Mouse (Mus musculus) lung, embryonic 14.5 days (tissue): Measurements from ENCODE around the gene Ccser1. TPM values are rescaled to one million over a fixed set of nuclear protein-coding genes. Genes with fewer than 3 reads are reported as not detected.

Experiments used
- ATAC-seq: fragments of 200-750 bp; cut with Nextera tagmentation; 2 replicates; pipeline ENCODE4 v1.8.0; 2017; ENCODE audit warnings: mild to moderate bottlenecking, moderate TSS enrichment, moderate library complexity; ENCODE audit not compliant: insufficient read depth
- DNase-seq: peaks from one replicate; pipeline ENCODE4 v3.0.0-alpha.2; 2015
- H3K27ac ChIP-seq: fragments of 300-500 bp; sonication (generic); 2 replicates; pipeline ENCODE4 v1.5.1; 2014; ENCODE audit warnings: low read depth, mild to moderate bottlenecking, moderate library complexity
- H3K27me3 ChIP-seq: fragments of 300-500 bp; sonication (generic); 2 replicates; pipeline ENCODE4 v1.6.1; 2014; ENCODE audit warnings: low read length, control low read depth; ENCODE audit not compliant: insufficient read depth
- H3K36me3 ChIP-seq: fragments of 300-500 bp; sonication (generic); 2 replicates; pipeline ENCODE4 v1.6.1; 2014; ENCODE audit warnings: control low read depth; ENCODE audit not compliant: insufficient read depth
- H3K4me1 ChIP-seq: fragments of 300-500 bp; sonication (generic); 2 replicates; pipeline ENCODE4 v1.6.1; 2014; ENCODE audit warnings: antibody characterized with exemption, control low read depth; ENCODE audit not compliant: insufficient read depth
- H3K4me2 ChIP-seq: fragments of 300-500 bp; sonication (generic); 2 replicates; pipeline ENCODE4 v1.6.1; 2014; ENCODE audit warnings: mild to moderate bottlenecking
- H3K4me3 ChIP-seq: fragments of 300-500 bp; sonication (generic); 2 replicates; pipeline ENCODE4 v1.5.1; 2014; ENCODE audit warnings: low read depth, low read length
- H3K9ac ChIP-seq: fragments of 300-500 bp; sonication (generic); 2 replicates; pipeline ENCODE4 v1.6.1; 2014
- H3K9me3 ChIP-seq: fragments of 300-500 bp; sonication (generic); 2 replicates; pipeline ENCODE4 v1.6.1; 2016; ENCODE audit warnings: low read depth, low read length, control low read depth
- CTCF ChIP-seq: IDR thresholded peaks from 2 replicates; pipeline ENCODE4 v1.5.1; 2016; ENCODE audit warnings: antibody characterized with exemption, low read depth
- WGBS: fragments of 180-500 bp; shearing (Covaris S2); extraction: QIAGEN DNeasy Blood & Tissue Kit; methylation state at CpG from one replicate; pipeline ENCODE4 v1.1.7; 2014; 5-methylcytosine and 5-hydroxymethylcytosine counted together
- polyA plus RNA-seq: library from polyadenylated mRNA; unstranded; fragments of >200 nt; fragmentation: Nextera tagmentation; extraction: Ambion mirVana; gene quantifications from 2 replicates; pipeline ENCODE4 v1.2.1, GENCODE M21; 2014

Ccser1 gene
- polyA plus RNA-seq, 1 experiment from 2014 or later, result 8.9 TPM

GRCm38 (mm10) chr6:62221856-62222255, 1041.7 kb downstream of the Ccser1 start:
- Histone ChIP-seq H3K9ac (no peak overlapping the region), H3K27ac (no peak overlapping the region), H3K4me2 (no peak overlapping the region), H3K4me3 (no peak overlapping the region), H3K9me3 (no peaks in the 10 kb centered on the region), H3K36me3 (no peaks in the 10 kb centered on the region), H3K27me3 (no peaks in the 10 kb centered on the region), H3K4me1 (no peaks in the 10 kb centered on the region)
- no peak for TF ChIP-seq CTCF
- ATAC-seq, result no peak; the same call in 1 of the 2 replicates
- 47% methylated on average over 1 of the region's 1 CpGs for whole genome bisulfite sequencing
- peak; percentile 9 for DNase-seq

GRCm38 (mm10) chr6:62263899-62264298, 1083.8 kb downstream of the Ccser1 start:
- Histone ChIP-seq H3K27ac (no peak overlapping the region), H3K27me3 (no peaks in the 10 kb centered on the region), H3K4me1 (no peaks in the 10 kb centered on the region), H3K9ac (no peak overlapping the region), H3K4me3 (no peak overlapping the region), H3K36me3 (no peaks in the 10 kb centered on the region), H3K4me2 (no peak overlapping the region), H3K9me3 (no peaks in the 10 kb centered on the region)
- no peak for TF ChIP-seq CTCF
- DNase-seq, result no peak
- peak; percentile 68; the same call in 1 of the 2 replicates for ATAC-seq
- WGBS, result 15% methylated on average over 1 of the region's 1 CpGs

GRCm38 (mm10) chr6:62264525-62264924, 1084.4 kb downstream of the Ccser1 start:
- no peaks in the 10 kb centered on the region for H3K9me3 ChIP-seq
- no peak overlapping the region for H3K4me2 ChIP-seq
- no peak overlapping the region for H3K27ac ChIP-seq
- no peaks in the 10 kb centered on the region for H3K4me1 ChIP-seq
- ATAC-seq (no peak), DNase-seq (no peak)
- H3K36me3 ChIP-seq, result no peaks in the 10 kb centered on the region
- 61% methylated on average over 1 of the region's 1 CpGs for WGBS
- no peak overlapping the region for H3K9ac ChIP-seq
- no peak overlapping the region for H3K4me3 ChIP-seq
- no peak for TF ChIP-seq CTCF
- no peaks in the 10 kb centered on the region for H3K27me3 ChIP-seq

GRCm38 (mm10) chr6:62281256-62281655, 1101.1 kb downstream of the Ccser1 start:
- WGBS, result 88% methylated on average over 3 of the region's 3 CpGs
- no peaks in the 10 kb centered on the region for H3K27me3 ChIP-seq
- DNase-seq (no peak), ATAC-seq (no peak)
- no peak overlapping the region for H3K4me3 ChIP-seq
- H3K9ac ChIP-seq, result no peak overlapping the region
- H3K27ac ChIP-seq, result no peak overlapping the region
- no peak overlapping the region for H3K4me2 ChIP-seq
- H3K9me3 ChIP-seq, result no peaks in the 10 kb centered on the region
- TF ChIP-seq CTCF, result no peak
- H3K36me3 ChIP-seq, result no peaks in the 10 kb centered on the region
- no peaks in the 10 kb centered on the region for H3K4me1 ChIP-seq

GRCm38 (mm10) chr6:62301576-62302312, 1121.6 kb downstream of the Ccser1 start:
- ATAC-seq (no peak), DNase-seq (no peak)
- Histone ChIP-seq H3K27me3 (no peaks in the 10 kb centered on the region), H3K27ac (no peak overlapping the region), H3K9me3 (no peaks in the 10 kb centered on the region), H3K36me3 (no peaks in the 10 kb centered on the region), H3K4me1 (no peaks in the 10 kb centered on the region), H3K4me3 (no peak overlapping the region), H3K4me2 (no peak overlapping the region), H3K9ac (no peak overlapping the region)
- WGBS, result 53% methylated on average over 6 of the region's 6 CpGs
- no peak for TF ChIP-seq CTCF

- Histone ChIP-seq H3K27me3 (no peaks in the 10 kb centered on the region), H3K4me1 (no peaks in the 10 kb centered on the region), H3K36me3 (no peaks in the 10 kb centered on the region), H3K9me3 (no peaks in the 10 kb centered on the region), H3K27ac (no peak overlapping the region), H3K9ac (no peak overlapping the region), H3K4me2 (no peak overlapping the region), H3K4me3 (no peak overlapping the region)
- WGBS, result 58% methylated on average over 3 of the region's 3 CpGs
- TF ChIP-seq CTCF, result no peak
- DNase-seq, result peak; percentile 74
- peak; percentile 78 for ATAC-seq
Observed at GRCm38 (mm10) chr6:62318627-62319026, 1138.5 kb downstream of the Ccser1 start.

- WGBS, result 60% methylated on average over 3 of the region's 3 CpGs
- H3K4me1 ChIP-seq, result no peaks in the 10 kb centered on the region
Observed at GRCm38 (mm10) chr6:62340319-62340718, 1160.2 kb downstream of the Ccser1 start.

More at GRCm38 (mm10) chr6:62340319-62340718, 1160.2 kb downstream of the Ccser1 start:
- Histone ChIP-seq H3K27ac (no peak overlapping the region), H3K4me2 (no peak overlapping the region), H3K36me3 (no peaks in the 10 kb centered on the region), H3K4me3 (no peak overlapping the region), H3K9ac (no peak overlapping the region), H3K9me3 (no peaks in the 10 kb centered on the region), H3K27me3 (no peaks in the 10 kb centered on the region)
- ATAC-seq, result no peak
- DNase-seq, result no peak
- no peak for TF ChIP-seq CTCF
